Mouse (Mus musculus) forelimb bud, embryonic 11.5 days (tissue): ENCODE results near the gene Rars2.

Source experiments
- DNase-seq: peaks from one replicate; pipeline ENCODE4 v3.0.0-alpha.2; 2012; ENCODE audit warnings: low read depth, low spot score

Rars2 gene

DNA sequence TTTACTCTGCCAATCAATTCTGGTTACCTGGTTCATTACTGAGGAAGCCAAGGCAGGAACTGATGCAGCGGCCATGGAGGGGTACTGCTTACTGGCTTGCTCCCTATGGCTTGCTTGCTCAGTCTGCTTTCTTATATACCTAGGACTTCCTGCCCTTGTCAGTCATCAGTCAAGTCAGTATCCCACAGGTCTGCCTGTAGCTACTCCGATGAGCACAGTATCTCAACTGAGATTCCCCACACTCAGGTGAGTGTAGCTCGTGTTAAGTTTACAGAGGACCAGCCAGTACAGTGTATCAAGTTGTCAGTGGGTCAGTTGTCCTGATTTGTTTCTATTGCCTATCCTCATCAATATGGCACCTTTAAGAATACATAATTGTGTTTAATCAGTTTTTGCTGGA is 26.0 kb downstream of the Rars2 start:
- no peak for DNase-seq

DNA sequence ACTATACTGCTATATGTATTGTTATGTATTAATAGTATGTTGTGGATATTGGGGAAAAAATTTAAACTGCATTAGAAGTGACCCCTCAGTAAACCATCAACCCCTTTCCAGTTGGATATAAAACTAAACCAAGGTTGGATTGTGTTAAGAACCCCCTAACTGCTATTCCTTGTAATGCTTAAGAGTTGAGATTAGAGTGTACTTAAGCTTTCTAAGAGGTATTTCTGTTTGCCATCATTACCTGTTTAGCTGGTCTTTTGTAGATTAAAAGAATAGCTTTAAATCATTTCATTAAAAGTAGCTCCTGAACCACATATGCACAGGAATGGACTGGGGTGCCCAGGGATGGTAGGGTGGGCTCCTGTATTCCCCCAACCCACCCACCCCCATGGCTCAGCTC is 30.0 kb downstream of the Rars2 start:
- DNase-seq: no peak

DNA sequence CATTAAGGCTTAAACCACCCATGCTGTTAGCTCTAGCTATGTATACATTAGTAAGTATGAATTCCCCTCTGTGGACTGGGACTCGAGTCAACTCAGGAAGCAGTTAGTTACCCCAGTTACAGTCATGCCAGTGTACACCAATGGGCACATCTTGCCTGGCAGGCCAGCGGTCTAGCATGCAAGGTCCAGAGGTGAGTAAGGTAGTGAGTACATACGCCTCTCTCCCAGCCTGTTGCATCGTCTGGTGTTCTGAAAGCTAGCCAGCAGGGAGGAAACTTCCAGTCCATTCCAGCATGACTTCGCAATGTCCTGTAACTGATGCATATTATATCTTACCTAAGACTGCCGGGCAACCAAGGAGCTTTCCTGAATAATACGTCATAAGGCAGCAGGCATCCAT is 38.4 kb downstream of the Rars2 start:
- no peak for DNase-seq

DNA sequence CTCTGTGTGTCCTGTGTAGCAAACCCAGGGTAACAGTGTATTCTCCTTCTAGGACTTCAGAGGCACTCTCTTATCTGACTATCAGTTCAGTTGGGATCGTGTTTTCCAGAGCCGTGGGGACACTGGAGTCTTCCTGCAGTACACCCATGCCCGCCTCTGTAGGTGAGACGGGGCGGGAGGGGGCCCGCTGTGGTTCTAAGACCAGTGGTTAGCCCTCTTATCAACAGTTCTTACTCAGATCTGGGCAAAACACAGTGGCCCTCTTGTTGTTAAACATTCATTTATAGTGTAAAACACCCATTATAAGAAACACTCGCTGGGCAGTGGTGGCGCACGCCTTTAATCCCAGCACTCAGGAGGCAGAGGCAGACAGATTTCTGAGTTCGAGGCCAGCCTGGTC is 41.3 kb downstream of the Rars2 start:
- DNase-seq: no peak

GRCm38 (mm10) chr4:34659012-34659411 is 44.3 kb downstream of the Rars2 start:
- DNase-seq: no peak

GRCm38 (mm10) chr4:34661514-34661913 is 46.8 kb downstream of the Rars2 start:
- no peak for DNase-seq

DNA sequence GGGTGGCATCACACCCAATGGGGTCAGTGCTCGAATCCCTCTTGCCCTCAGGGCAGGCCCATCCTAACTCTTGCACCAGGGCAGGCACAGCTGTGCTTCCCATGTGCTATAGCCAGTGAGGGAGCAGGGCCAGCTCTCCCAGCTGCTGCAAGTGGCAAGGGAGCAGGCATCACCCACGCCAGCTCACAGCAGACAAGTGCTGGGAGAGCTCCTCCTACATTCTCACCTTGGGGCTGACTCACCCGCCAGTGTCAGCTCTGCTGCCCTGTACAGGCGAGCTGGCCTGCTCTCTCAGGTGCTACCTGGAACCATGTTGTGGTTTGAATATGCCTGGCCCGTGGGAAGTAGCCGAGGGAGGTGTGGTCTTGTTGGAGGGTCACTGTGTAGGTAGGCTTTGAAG is 47.2 kb downstream of the Rars2 start:
- DNase-seq: no peak

DNA sequence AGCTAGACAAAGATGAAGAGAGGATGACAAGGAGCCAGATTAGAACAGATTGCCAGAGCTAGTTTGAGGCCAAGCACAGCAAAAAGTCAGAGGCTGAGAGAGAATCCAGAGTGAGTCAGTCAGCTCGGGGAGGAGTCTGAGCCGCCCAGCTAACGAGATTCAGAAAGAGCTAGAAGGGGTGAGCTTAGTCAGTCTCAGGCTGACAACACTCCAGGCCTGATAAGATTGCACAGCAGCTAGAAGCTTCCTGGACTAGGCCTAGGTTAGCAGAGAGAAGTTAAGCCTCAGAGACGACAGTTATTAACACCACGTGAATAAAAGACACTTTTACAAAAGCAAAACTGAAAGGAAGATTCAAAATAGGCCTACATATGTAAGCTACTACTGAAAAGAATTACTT is 53.2 kb downstream of the Rars2 start:
- no peak for DNase-seq

DNA sequence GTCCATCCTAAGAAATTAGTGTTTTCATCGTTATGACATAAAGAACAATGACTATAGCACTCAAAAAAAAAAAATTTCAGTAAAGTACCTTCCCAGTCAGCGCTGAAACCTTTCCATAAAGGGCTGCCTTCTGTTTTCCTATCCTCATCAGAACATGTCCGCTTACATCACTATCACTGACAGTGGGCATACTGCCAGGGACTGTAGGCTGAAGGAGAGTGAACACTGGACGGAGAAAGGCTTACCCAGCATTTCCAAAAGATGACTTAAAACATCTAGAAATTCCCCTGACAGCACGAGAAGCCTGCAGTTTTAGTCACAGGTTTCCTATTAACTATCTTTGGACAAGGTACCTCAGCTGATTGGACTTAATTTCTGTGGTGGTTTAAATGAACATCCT is 59.0 kb downstream of the Rars2 start:
- DNase-seq: no peak

- no peak for DNase-seq
Observed at GRCm38 (mm10) chr4:34680530-34680929, 65.8 kb downstream of the Rars2 start.

- peak; percentile 87 for DNase-seq
Observed at GRCm38 (mm10) chr4:34686874-34687567, 72.3 kb downstream of the Rars2 start, which contains the start of gene Slc35a1. Slc35a1 (minus strand) TSS chr4:34687438.

DNA sequence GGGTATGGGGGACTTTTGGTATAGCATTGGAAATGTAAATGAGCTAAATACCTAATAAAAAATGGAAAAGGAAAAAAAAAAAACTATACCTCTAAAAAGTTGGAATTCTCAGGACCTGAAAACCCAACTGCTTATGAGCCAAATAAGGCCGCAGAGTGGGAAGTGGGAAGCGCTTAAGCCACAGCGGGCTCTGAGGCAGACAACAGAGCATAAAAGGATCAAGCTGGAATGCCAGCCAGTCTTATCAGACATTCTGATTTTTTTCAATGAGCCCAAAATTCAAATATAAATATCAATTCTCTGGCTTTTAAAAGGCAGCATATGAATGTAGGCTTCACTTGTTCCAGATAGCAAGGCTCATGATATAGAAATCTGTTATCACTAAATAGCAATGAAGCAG is 73.3 kb downstream of the Rars2 start:
- no peak for DNase-seq

DNA sequence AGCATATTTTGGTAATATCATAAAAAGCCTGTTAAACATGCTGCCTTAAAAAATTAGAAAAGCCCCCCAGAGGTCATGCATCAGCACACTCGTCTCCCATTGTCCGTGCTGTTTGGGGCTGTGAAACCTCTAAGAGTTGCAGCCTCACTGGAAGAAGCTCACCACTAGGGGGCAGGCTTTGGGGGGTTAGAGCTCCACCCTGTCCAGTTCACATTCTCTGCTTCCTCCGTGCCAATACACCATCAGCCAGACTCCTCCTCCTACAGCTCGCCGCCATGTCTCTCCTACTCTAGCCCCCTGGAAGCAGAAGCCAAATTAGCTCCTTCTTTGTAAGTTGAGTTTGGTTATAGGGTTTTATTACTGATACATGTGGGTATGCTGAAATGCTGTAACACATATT is 86.8 kb downstream of the Rars2 start:
- DNase-seq: peak; percentile 59

DNA sequence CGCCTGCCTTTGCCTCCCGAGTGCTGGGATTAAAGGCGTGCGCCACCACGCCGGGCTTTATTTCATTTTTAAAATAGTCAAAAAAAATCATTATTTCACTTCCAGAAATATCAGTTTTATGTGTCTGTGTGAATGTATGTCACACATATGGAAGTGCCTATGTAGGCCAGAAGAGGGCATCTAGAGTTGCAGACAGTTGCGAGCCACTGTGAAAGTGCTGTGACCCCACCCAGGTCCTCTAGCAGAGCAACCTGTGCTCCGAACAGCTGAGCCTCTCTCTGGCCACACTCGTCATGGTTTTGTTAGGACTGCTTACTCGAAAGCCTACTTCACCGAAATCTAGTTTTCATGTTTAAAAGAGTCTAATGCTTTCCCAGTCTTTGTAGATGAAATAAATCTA is 87.5 kb downstream of the Rars2 start:
- no peak for DNase-seq

DNA sequence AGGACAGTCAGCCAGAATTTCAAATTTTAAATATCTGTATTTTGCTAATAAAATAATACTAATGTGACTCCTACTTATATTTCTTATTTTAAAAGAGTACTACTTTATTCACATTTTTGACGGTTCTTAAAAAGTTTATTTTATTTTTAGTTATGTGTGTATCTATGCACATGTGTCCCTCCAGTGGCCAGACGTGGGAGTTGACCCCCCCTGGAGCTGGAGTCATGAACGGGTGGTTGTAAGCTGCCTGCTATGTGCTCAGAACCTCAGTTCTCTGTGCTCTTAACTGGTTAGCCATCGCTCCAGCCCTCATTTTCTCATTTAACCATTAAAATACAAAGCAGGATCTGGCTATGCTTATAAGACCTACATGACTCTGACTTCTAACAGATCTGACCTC is 88.3 kb downstream of the Rars2 start:
- DNase-seq: no peak

GRCm38 (mm10) chr4:34707248-34707647 is 92.5 kb downstream of the Rars2 start:
- DNase-seq: no peak

GRCm38 (mm10) chr4:34708127-34708526 is 93.4 kb downstream of the Rars2 start:
- DNase-seq: no peak
